Mouse (Mus musculus): ENCODE results near the gene Diras2.
A peak's percentile ranks its signal among the peaks of the same experiment; 100 is the strongest.

The Diras2 gene

GRCm38 (mm10) chr13:52531121-52531520, at the start of gene Diras2:
TSS of gene Diras2 (minus strand) at chr13:52531279.
- DNase-seq (ENCODE audit: low read depth, low spot score), result peak; percentile 12

- DNase-seq (ENCODE audit: low read depth, low spot score), result no peak
Observed at GRCm38 (mm10) chr13:52578776-52579175, 47.7 kb upstream of the Diras2 start.

DNA sequence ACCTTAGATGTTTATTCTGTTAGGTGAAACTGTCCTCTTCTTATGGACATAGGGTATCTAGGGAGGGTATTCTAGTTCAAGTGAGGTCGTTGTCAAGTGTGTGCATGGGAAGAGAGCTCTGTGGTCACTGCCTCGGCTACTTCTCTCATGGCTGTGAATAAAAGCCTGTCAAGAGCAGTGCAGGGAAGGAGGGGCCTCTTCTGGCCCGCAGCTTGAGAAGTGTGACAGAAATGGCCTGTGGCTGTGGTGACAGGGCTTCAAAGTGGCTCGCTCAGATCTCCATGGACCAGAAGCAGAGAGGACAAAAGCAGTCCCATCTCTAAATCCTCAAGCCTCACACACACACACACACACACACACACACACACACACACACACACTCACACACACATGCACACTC, 46.9 kb upstream of the Diras2 start:
- no peak for DNase-seq (ENCODE audit: low read depth, low spot score)

GRCm38 (mm10) chr13:52577326-52577920, 46.3 kb upstream of the Diras2 start:
- DNase-seq (ENCODE audit: low read depth, low spot score), result no peak

- no peak for DNase-seq (ENCODE audit: low read depth, low spot score)
Observed at GRCm38 (mm10) chr13:52576841-52577240, 45.8 kb upstream of the Diras2 start.

DNA sequence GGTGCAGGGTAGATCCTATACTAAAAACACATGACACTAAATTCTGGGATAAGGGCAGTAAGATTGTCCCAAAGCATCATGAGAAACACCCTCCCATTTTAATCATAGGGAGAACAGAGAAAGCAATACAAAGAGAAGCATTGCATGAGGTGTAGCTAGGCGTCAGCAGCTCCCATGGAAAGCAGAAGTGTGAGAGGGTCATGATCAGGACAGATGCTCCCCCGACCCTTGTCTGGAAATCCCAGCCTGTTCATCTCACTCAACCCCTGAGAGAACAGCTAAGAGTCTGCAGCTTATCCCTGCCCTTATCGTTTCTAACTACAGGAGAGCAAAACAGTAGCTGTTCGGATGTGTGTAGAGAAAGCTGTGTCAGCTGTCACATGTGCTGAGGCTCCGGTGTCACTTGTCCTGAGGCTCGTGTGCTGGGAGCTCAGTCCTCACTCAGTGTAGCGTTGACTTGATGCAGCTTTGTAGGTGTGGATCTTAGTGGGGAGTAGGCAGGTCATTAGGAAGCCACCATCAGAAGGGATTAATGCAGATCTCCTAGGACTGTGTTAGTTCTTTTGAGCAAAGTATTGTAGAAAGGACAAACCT, 45.0 kb upstream of the Diras2 start:
- DNase-seq (ENCODE audit: low read depth, low spot score), result no peak

DNA sequence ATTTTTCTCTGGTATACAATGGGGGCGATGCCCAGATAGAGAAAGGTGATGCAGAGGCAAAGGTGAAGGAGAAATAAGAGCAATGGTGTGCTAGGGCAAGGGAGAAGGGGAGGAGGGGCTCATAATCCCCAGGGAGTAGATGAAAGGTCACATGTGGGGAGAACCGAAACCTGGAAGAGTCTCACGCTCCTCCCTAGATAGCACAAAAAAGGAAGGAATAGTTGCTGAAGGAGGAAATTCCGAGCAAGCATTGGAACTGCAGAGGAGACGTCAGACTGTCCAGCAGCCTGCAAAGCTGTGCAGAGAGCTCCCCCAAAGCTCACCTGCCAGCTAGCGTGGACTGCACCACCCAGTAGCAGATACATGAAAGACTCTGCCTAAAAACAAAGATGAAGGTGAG, 44.4 kb upstream of the Diras2 start:
- DNase-seq (ENCODE audit: low read depth, low spot score), result no peak

- DNase-seq (ENCODE audit: low read depth, low spot score), result no peak
Observed at GRCm38 (mm10) chr13:52574311-52574710, 43.2 kb upstream of the Diras2 start.

DNA sequence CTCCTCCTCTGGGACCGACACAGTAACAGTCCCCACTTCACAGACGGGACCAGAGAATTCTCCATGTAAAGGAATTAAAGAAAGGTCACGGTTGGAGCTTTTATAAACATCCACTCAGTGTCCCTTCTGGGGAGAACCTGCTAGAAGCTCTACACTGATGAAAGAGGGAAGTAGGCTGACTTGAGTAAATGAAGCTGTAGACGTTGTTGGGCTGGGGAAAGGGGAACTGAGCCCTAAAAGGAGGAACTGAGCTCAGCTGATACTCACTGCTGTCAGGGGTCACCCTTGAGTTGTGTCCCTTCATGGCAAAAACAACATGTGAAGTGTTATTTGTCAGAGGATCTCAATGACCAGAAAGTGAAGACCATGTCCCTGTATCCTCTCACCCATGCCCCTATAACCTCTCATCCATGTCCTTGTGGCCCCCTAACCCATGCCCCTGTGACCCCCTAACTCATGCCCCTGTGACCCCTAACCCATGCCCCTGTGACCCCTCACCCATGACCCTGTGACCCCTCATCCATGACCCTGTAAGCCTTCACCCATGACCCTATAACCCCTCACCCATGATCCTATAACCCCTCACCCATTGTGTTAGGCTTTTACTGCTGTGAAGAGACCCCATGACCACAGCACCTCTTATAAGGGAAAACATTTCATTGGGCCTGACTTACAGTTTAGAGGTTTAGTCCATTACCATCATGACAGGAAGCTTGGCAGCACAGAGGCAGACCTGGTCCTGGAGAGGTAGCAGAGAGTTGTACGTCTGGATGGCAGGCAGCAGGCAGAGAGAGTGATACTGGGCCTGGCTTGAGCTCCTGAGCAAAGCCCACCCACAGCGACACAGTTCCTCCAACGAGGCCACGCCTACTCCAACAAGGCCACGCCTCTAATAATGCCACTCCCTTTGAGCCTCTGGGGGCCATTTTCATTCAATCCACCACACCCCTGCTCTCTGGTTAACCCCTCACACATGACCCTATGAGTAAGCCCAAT, 41.7 kb upstream of the Diras2 start:
- DNase-seq (ENCODE audit: low read depth, low spot score), result peak; percentile 78

DNA sequence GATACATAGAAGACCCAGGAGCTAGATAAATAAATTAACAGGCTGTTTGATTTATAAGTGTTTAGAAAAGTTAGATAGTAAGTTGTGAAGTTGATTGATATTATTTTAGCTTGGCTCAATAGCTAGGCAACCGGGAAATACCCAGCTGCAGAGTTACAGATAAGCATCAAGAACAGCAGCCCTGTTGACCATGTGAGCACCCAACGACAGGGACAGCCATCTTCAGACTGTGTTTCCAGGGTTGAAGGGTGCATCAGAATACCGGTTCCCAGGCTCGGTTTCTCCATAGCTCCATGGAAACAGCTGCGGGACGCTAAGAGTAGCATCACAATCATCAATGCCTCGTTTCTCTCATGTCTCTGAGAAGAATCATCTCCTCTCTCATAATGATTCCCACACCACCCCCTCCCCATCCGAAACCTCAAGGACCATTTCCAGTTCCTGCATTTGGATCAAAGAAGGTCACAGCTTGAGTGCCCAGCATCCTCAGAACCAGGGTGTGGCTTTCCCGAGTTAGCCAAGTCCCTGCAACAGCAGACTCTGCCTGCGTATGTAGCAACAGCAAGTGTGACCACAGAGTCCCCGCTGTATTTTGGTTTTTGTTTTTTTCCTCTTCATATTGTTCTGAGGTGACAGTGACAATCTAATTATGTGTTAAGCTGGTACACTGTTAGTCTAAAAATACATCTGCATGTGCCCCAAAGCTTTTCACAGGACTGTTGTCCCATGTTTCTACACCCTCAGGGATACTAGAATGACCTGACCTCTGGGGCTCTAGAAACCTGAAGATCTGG, 40.7 kb upstream of the Diras2 start:
- DNase-seq (ENCODE audit: low read depth, low spot score), result no peak

- DNase-seq (ENCODE audit: low read depth, low spot score), result no peak
Observed at GRCm38 (mm10) chr13:52570276-52570675, 39.2 kb upstream of the Diras2 start.

GRCm38 (mm10) chr13:52569194-52569769, 38.2 kb upstream of the Diras2 start:
- no peak for DNase-seq (ENCODE audit: low read depth, low spot score)

GRCm38 (mm10) chr13:52566777-52567176, 35.7 kb upstream of the Diras2 start:
- DNase-seq (ENCODE audit: low read depth, low spot score), result no peak

- DNase-seq (ENCODE audit: low read depth, low spot score), result no peak
Observed at GRCm38 (mm10) chr13:52566188-52566760, 35.2 kb upstream of the Diras2 start.

GRCm38 (mm10) chr13:52565103-52565739, 34.1 kb upstream of the Diras2 start:
- peak; percentile 73 for DNase-seq (ENCODE audit: low read depth, low spot score)

GRCm38 (mm10) chr13:52562166-52562571, 31.1 kb upstream of the Diras2 start:
- peak; percentile 90 for DNase-seq (ENCODE audit: low read depth, low spot score)

- DNase-seq (ENCODE audit: low read depth, low spot score), result no peak
Observed at GRCm38 (mm10) chr13:52561367-52562165, 30.5 kb upstream of the Diras2 start.

DNA sequence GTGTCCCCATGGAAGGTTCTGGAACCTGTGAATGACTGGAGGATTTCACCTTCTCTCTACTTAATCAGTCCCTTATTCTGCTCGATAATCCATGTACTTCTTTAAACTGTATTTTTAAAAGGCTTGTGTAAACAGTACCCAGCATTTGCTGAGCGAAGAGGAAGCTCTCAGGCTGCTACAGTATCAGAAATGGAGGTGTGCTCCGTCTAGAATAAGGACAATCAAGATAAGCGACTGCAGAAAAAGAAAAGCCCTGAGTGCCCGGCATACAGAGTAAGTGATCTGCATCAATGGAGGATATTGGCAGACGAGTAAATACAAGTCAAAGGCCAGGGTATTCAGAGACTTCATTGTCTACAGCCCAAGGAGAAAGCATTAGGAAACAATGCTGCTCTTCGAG, 26.3 kb upstream of the Diras2 start:
- no peak for DNase-seq (ENCODE audit: low read depth, low spot score)

GRCm38 (mm10) chr13:52554722-52555121, 23.6 kb upstream of the Diras2 start:
- DNase-seq (ENCODE audit: low read depth, low spot score), result no peak

Measured in ES-CJ7 (cell line).